Mouse (Mus musculus): ENCODE measurements around the gene Ajm1.

DNA sequence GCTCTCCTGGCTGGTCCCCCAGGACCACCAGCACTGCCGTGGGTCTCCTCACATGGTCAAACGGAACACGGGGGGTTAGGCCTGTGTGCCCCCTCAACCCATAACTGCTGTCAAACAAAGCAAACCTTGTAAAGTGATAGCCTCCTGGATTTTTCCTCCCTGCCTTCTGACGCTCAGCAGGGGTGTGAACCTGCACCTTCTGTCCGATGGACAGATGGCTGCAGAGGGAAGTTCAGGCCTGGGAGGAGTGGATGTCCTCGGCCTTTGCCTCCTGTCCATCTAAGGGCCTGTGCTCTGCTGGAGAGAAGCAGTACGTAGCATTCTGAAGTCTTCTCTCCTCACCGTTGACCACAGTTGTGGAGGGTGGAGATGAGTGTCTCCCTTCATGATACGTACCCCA lies 19.6 kb downstream of the Ajm1 start:
- TF ChIP-seq CTCF (IDR thresholded peaks at IDR 0.05; ENCODE audit: borderline replicate concordance, insufficient read depth, low read depth, low read length) (no peak), POLR2A (IDR thresholded peaks at IDR 0.05; ENCODE audit: borderline replicate concordance, insufficient read depth, low read length) (peak; percentile 19; the same call in 1 of the 2 replicates)

All from cerebellum, adult 2 months (tissue).